8 mouse cellular contexts compared by ENCODE assay signal in genomic region chr4:149733748-149734147, GRCm38 (mm10). TPM values are rescaled to one million over a fixed set of nuclear protein-coding genes. Genes with fewer than 3 reads are reported as not detected.
DNase-seq lines count a peak whose midpoint lies in the region; ATAC-seq and TF ChIP-seq lines count a peak whose summit lies in the region.

No protein-coding gene starts in this region.

- TF ChIP-seq CTCF in E14TG2a.4 (conservative IDR thresholded peaks at IDR 0.05; ENCODE audit: low read length) = no peak

- H3K4me2 ChIP-seq in heart, embryonic 11.5 days = no peak overlapping the region

- peak; percentile 18 for DNase-seq in adrenal gland, adult 2 months
- DNase-seq in adrenal gland, postnatal 36 days = no peak
- DNase-seq in left cerebral cortex, postnatal 36 days (ENCODE audit: low spot score in 2 of 2) = peak; percentile 59 to 66
- DNase-seq in MN1 (ENCODE audit: low spot score) = no peak
- no peak for DNase-seq in urinary bladder, postnatal 14 days (ENCODE audit: low spot score)

- H3K9ac ChIP-seq in heart, embryonic 11.5 days (ENCODE audit: low read depth, low read length) = peak overlapping the region; percentile 34; the same call in 1 of the 2 replicates

- peaks cover 64% of the 10 kb centered on the region for H3K36me3 ChIP-seq in E14TG2a.4 (ENCODE audit: insufficient read depth, low read length)
- peaks cover 11% of the 10 kb centered on the region for H3K36me3 ChIP-seq in heart, embryonic 11.5 days (ENCODE audit: control insufficient read depth, insufficient read depth, low read length)

- intact Hi-C loops in left cerebral cortex, postnatal 36 days (cut with DNase I) = no loop called here

- WGBS in heart, embryonic 11.5 days (ENCODE audit: insufficient replicate concordance) = 62% methylated on average over 6 of the region's 6 CpGs

- no peak for ATAC-seq in heart, embryonic 11.5 days (replicated peaks; ENCODE audit: insufficient number of reproducible peaks, low FRiP score, low TSS enrichment)
- ATAC-seq in inflammation-experienced regulatory T-cells, adult 6 months = no peak

- no peak overlapping the region for H3K27ac ChIP-seq in heart, embryonic 11.5 days (ENCODE audit: low read depth, low read length)

- H3K4me1 ChIP-seq in E14TG2a.4 (replicated peaks; ENCODE audit: low read depth, low read length) = peaks cover 90% of the 10 kb centered on the region
- peaks cover 54% of the 10 kb centered on the region for H3K4me1 ChIP-seq in heart, embryonic 11.5 days (ENCODE audit: control insufficient read depth, insufficient read depth, low read length)

- H3K27me3 ChIP-seq in E14TG2a.4 (ENCODE audit: insufficient read depth, low read length) = no peaks in the 10 kb centered on the region
- H3K27me3 ChIP-seq in heart, embryonic 11.5 days (ENCODE audit: control insufficient read depth, insufficient read depth, low read length) = no peaks in the 10 kb centered on the region

- no peaks in the 10 kb centered on the region for H3K9me3 ChIP-seq in E14TG2a.4 (ENCODE audit: low read length)
- no peaks in the 10 kb centered on the region for H3K9me3 ChIP-seq in heart, embryonic 11.5 days (replicated peaks; ENCODE audit: control insufficient read depth, low read length)

- peak overlapping the region; percentile 37; the same call in 1 of the 2 replicates for H3K4me3 ChIP-seq in E14TG2a.4 (replicated peaks; ENCODE audit: low read length)
- H3K4me3 ChIP-seq in heart, embryonic 11.5 days (ENCODE audit: low read depth, low read length) = no peak overlapping the region

RNA-seq across cellular contexts. Expression of gene Tmem201, which starts 4.1 kb away (rescaled TPM):
- 10 to 100 TPM; 30.0 to 31.0 TPM for total RNA-seq in adrenal gland, adult 2 months (2021)
- 85.3 and 95.4 TPM in 2 replicates for polyA plus RNA-seq in adrenal gland, adult 2 months (2012; rRNA removed)
- total RNA-seq in adrenal gland, postnatal 36 days (2021) = 10 to 100 TPM; 29.7 to 31.6 TPM
- polyA plus RNA-seq in heart, embryonic 11.5 days (2014; fragmentation: Nextera tagmentation; extraction: Ambion mirVana) = 25.5 and 32.5 TPM in 2 replicates
- 10 to 100 TPM; 63.8 to 66.4 TPM for total RNA-seq in left cerebral cortex, postnatal 36 days (2021)
- polyA plus RNA-seq in inflammation-experienced regulatory T-cells, adult 6 months (2017; shearing (Covaris generic)) = 1 to 10 TPM; 4.6 to 8.9 (median 6.0) TPM

RNA-seq across cellular contexts. Expression of gene Pik3cd, which starts 31.4 kb away (rescaled TPM):
- 1 to 10 TPM; 6.1 to 6.2 TPM for total RNA-seq in adrenal gland, adult 2 months (2021)
- polyA plus RNA-seq in adrenal gland, adult 2 months (2012; rRNA removed) = 4.2 and 5.0 TPM in 2 replicates
- 1 to 10 TPM; 2.7 to 3.8 TPM for total RNA-seq in adrenal gland, postnatal 36 days (2021)
- 2.3 and 3.2 TPM in 2 replicates for polyA plus RNA-seq in heart, embryonic 11.5 days (2014; fragmentation: Nextera tagmentation; extraction: Ambion mirVana)
- 10 to 100 TPM; 23.2 to 24.2 TPM for total RNA-seq in left cerebral cortex, postnatal 36 days (2021)
- polyA plus RNA-seq in inflammation-experienced regulatory T-cells, adult 6 months (2017; shearing (Covaris generic)) = 100 to 1,000 TPM; 108 to 124 (median 115) TPM

RNA-seq across cellular contexts. Expression of gene Slc25a33, which starts 40.3 kb away (rescaled TPM):
- total RNA-seq in adrenal gland, adult 2 months (2021) = 10 to 100 TPM; 18.7 to 26.7 TPM
- polyA plus RNA-seq in adrenal gland, adult 2 months (2012; rRNA removed) = 29.0 and 43.2 TPM in 2 replicates
- total RNA-seq in adrenal gland, postnatal 36 days (2021) = 10 to 100 TPM; 18.3 to 31.6 TPM
- 7.4 and 9.4 TPM in 2 replicates for polyA plus RNA-seq in heart, embryonic 11.5 days (2014; fragmentation: Nextera tagmentation; extraction: Ambion mirVana)
- 10 to 100 TPM; 31.9 to 34.6 TPM for total RNA-seq in left cerebral cortex, postnatal 36 days (2021)
- polyA plus RNA-seq in inflammation-experienced regulatory T-cells, adult 6 months (2017; shearing (Covaris generic)) = 1 to 10 TPM; 2.5 to 7.1 (median 3.4) TPM

Comparison
In these comparisons a context has a peak if more than half of its experiments do, and no peak if none do; other contexts are left out.
1. DNase-seq: peak in adrenal gland, adult 2 months (single experiment) and left cerebral cortex, postnatal 36 days (2 of 2); none in adrenal gland, postnatal 36 days (0 of 2), MN1 (single experiment) and urinary bladder, postnatal 14 days (single experiment).